Mouse (Mus musculus) heart, postnatal 25 days (tissue): ENCODE data around the gene Hpca. TPM values are rescaled to one million over a fixed set of nuclear protein-coding genes. Genes with fewer than 3 reads are reported as not detected.

Source experiments
- DNase-seq: peaks from one replicate; pipeline ENCODE4 v3.0.0; 2022; ENCODE audit warnings: low spot score
- intact Hi-C: fragments of 180-260 bp; cut with DNase I; formaldehyde crosslinking; loops from one replicate; pipeline ENCODE4 v1.15.1; 2025
- total RNA-seq, 2 experiments: library from RNA; stranded (reverse); gene quantifications; 2 replicates each; pipeline ENCODE4 v1.2.3; 2021

The Hpca gene
- total RNA-seq: not detected

GRCm38 (mm10) chr4:129121569-129122086, at the start of gene Hpca:
TSS of gene Hpca (minus strand) at chr4:129122036.
- no peak for DNase-seq
- intact Hi-C loops: no loop called here

GRCm38 (mm10) chr4:129161581-129162255, 39.9 kb upstream of the Hpca start:
- intact Hi-C loops: no loop called here
- DNase-seq: no peak

GRCm38 (mm10) chr4:129161076-129161475, 39.2 kb upstream of the Hpca start:
- DNase-seq: no peak
- intact Hi-C loops: no loop called here

- no peak for DNase-seq
- intact Hi-C loops: no loop called here
Measured at GRCm38 (mm10) chr4:129158549-129158948, 36.7 kb upstream of the Hpca start.

- DNase-seq: no peak
- intact Hi-C loops: no loop called here
Measured at GRCm38 (mm10) chr4:129157541-129157940, 35.7 kb upstream of the Hpca start.

GRCm38 (mm10) chr4:129151276-129151811, 29.5 kb upstream of the Hpca start:
- DNase-seq: no peak
- intact Hi-C loops: no loop called here

GRCm38 (mm10) chr4:129149321-129149720, 27.5 kb upstream of the Hpca start:
- intact Hi-C loops: no loop called here
- no peak for DNase-seq

- intact Hi-C loops: no loop called here
- DNase-seq: no peak
Measured at GRCm38 (mm10) chr4:129147552-129148103, 25.8 kb upstream of the Hpca start.

GRCm38 (mm10) chr4:129146392-129146791, 24.6 kb upstream of the Hpca start:
- intact Hi-C loops: no loop called here
- DNase-seq: no peak

- intact Hi-C loops: no loop called here
- DNase-seq: no peak
Measured at GRCm38 (mm10) chr4:129145943-129146342, 24.1 kb upstream of the Hpca start.

GRCm38 (mm10) chr4:129145411-129145810, 23.6 kb upstream of the Hpca start:
- intact Hi-C loops: no loop called here

GRCm38 (mm10) chr4:129144401-129145367, 22.8 kb upstream of the Hpca start:
- intact Hi-C loops: no loop called here
- no peak for DNase-seq

More at GRCm38 (mm10) chr4:129145411-129145810, 23.6 kb upstream of the Hpca start:
- DNase-seq: no peak

GRCm38 (mm10) chr4:129143509-129143908, 21.7 kb upstream of the Hpca start:
- DNase-seq: no peak
- intact Hi-C loops: no loop called here

- intact Hi-C loops: no loop called here
- DNase-seq: no peak
Measured at GRCm38 (mm10) chr4:129142439-129143045, 20.7 kb upstream of the Hpca start.

GRCm38 (mm10) chr4:129141560-129142438, 20.0 kb upstream of the Hpca start:
- intact Hi-C loops: no loop called here
- DNase-seq: no peak

GRCm38 (mm10) chr4:129140808-129141207, 19.0 kb upstream of the Hpca start:
- DNase-seq: no peak
- intact Hi-C loops: no loop called here

GRCm38 (mm10) chr4:129139642-129140041, 17.8 kb upstream of the Hpca start:
- intact Hi-C loops: loop anchor here (10.0 kb wide), 1 partner anchor 315 kb away; no protein-coding TSS in a partner anchor

GRCm38 (mm10) chr4:129137392-129138321, 15.8 kb upstream of the Hpca start:
- intact Hi-C loops: loop anchor here (10.0 kb wide), 1 partner anchor 317 kb away; no protein-coding TSS in a partner anchor
- DNase-seq: no peak

More at GRCm38 (mm10) chr4:129139642-129140041, 17.8 kb upstream of the Hpca start:
- DNase-seq: no peak
